9 mouse cellular contexts compared by ENCODE assay signal in the genomic region with DNA sequence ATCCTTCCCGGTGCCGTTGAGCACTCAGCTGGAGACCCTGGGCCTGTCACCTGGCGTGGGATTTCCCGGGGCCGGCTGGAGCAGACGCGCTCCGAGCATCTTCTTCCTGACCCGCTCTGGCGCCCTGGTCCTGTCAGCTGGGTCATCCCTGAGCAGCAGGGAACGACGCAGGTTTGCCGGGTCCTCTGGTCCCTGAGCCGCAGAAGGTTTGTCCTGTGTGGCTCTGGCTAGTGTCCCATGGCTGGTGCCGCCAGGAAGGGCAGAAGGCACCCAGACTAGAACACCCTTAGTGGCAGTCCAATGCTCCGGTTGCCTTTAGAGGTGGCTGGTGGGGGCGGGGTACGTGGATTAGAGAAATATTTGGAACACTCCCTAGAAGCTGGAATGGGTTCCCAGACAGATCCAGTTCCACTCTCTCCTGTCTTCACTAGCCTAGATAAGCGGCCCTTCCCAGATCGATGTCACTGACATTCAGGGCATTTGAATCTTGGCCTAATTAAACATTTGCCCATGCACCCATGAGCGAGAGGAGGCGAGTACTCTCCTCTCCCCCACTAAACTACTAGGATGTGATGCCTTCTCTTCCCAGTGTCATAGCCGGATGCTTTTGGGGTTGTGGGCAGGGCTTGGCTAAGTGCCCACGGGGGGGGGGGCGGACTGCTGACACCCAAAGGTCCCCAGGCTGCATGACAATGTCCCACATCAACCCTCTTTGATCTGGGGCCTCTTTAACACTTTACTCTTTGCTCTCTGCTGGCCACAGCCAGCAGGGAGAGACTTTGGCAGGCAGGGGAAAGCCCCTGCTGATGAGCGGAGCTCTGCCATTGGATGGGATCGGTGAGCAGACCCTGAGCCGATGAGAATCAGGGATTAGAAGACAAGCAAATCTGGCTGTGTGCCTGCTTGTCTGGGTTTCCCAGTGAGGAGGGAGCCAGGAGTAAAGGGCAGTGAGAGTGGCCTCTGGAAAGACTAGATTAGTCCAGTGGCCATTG. TPM values are rescaled to one million over a fixed set of nuclear protein-coding genes. Genes with fewer than 3 reads are reported as not detected.
DNase-seq lines count a peak whose midpoint lies in the region; ATAC-seq lines count a peak whose summit lies in the region.
"Had no signal": no experiment of that assay in that cellular context is flagged by ENCODE, and none has a peak within 500 bp of the region (broad histone marks: within the 10 kb centered on the region; RNA-seq: fewer than 3 reads in every experiment).

No protein-coding gene starts in this region.

- no peaks in the 10 kb centered on the region for H3K9me3 ChIP-seq in forebrain, embryonic 16.5 days (ENCODE audit: control insufficient read depth, low read length)
- no peaks in the 10 kb centered on the region for H3K9me3 ChIP-seq in hindbrain, embryonic 15.5 days
- H3K9me3 ChIP-seq in limb, embryonic 12.5 days = no peaks in the 10 kb centered on the region

- 1% methylated on average over 28 of the region's 28 CpGs for WGBS in forebrain, embryonic 16.5 days
- under 1% methylated on average over 27 of the region's 28 CpGs for WGBS in hindbrain, embryonic 15.5 days
- under 1% methylated on average over 28 of the region's 28 CpGs for WGBS in limb, embryonic 12.5 days

- H3K27ac ChIP-seq in forebrain, embryonic 16.5 days (ENCODE audit: low read length) = peak overlapping the region; percentile 62; the same call in 1 of the 2 replicates
- H3K27ac ChIP-seq in hindbrain, embryonic 15.5 days (replicated peaks) = peak overlapping the region; percentile 86
- no peak overlapping the region for H3K27ac ChIP-seq in limb, embryonic 12.5 days

- H3K4me1 ChIP-seq in forebrain, embryonic 16.5 days (replicated peaks; ENCODE audit: control insufficient read depth, insufficient read depth, low read length) = peaks cover 20% of the 10 kb centered on the region
- H3K4me1 ChIP-seq in hindbrain, embryonic 15.5 days (replicated peaks) = peaks cover 26% of the 10 kb centered on the region
- H3K4me1 ChIP-seq in limb, embryonic 12.5 days (replicated peaks) = peaks cover 13% of the 10 kb centered on the region; the same call in 1 of the 2 replicates

- ATAC-seq in forebrain, embryonic 16.5 days = peak; percentile 9
- peak; percentile 35 for ATAC-seq in hindbrain, embryonic 15.5 days (ENCODE audit: low FRiP score, low read depth)
- 0 out of 2 replicates have a peak, but pooled peaks have one; percentile 23 for ATAC-seq in limb, embryonic 12.5 days (ENCODE audit: insufficient number of reproducible peaks, insufficient read depth, low FRiP score, low TSS enrichment, low read depth)

- peak overlapping the region; percentile 70 for H3K9ac ChIP-seq in forebrain, embryonic 16.5 days (replicated peaks; ENCODE audit: low read depth, low read length)
- peak overlapping the region; percentile 72 for H3K9ac ChIP-seq in hindbrain, embryonic 15.5 days
- peak overlapping the region; percentile 63 for H3K9ac ChIP-seq in limb, embryonic 12.5 days (replicated peaks)

- no peaks in the 10 kb centered on the region for H3K27me3 ChIP-seq in forebrain, embryonic 16.5 days (replicated peaks; ENCODE audit: control insufficient read depth, insufficient read depth, low read length)
- H3K27me3 ChIP-seq in hindbrain, embryonic 15.5 days = no peaks in the 10 kb centered on the region
- peaks cover 23% of the 10 kb centered on the region for H3K27me3 ChIP-seq in limb, embryonic 12.5 days

- peak overlapping the region; percentile 67 for H3K4me3 ChIP-seq in forebrain, embryonic 16.5 days (replicated peaks; ENCODE audit: low read length)
- H3K4me3 ChIP-seq in hindbrain, embryonic 15.5 days = peak overlapping the region; percentile 62
- peak overlapping the region; percentile 54 for H3K4me3 ChIP-seq in limb, embryonic 12.5 days (replicated peaks)

- H3K4me2 ChIP-seq in forebrain, embryonic 16.5 days (ENCODE audit: low read length) = peak overlapping the region; percentile 83
- peak overlapping the region; percentile 92 for H3K4me2 ChIP-seq in hindbrain, embryonic 15.5 days
- H3K4me2 ChIP-seq in limb, embryonic 12.5 days = peak overlapping the region; percentile 99

- H3K36me3 ChIP-seq in forebrain, embryonic 16.5 days (ENCODE audit: control insufficient read depth, insufficient read depth) = no peaks in the 10 kb centered on the region
- H3K36me3 ChIP-seq in hindbrain, embryonic 15.5 days = no peaks in the 10 kb centered on the region
- H3K36me3 ChIP-seq in limb, embryonic 12.5 days = no peaks in the 10 kb centered on the region

- peak; percentile 46 to 68 for DNase-seq in layer of hippocampus, postnatal 14 days (ENCODE audit: low spot score in 2 of 2)
- DNase-seq in layer of hippocampus, postnatal 36 days = no peak
- DNase-seq in cerebellum, adult 11-12 months = peak; percentile 77
- peak; percentile 34 for DNase-seq in naive thymus-derived CD4-positive, alpha-beta T cell, adult 2 months (ENCODE audit: low read depth)
- DNase-seq in ovary, postnatal 36 days (ENCODE audit: low spot score) = no peak

RNA-seq across cellular contexts. Expression of a gene that starts 0.8 kb away (rescaled TPM):
- total RNA-seq in layer of hippocampus, postnatal 14 days (2021) = 10 to 100 TPM in 1 of 2 experiments, 1 to 10 TPM in 1; 9.2 to 11.3 TPM
- total RNA-seq in layer of hippocampus, postnatal 36 days (2021) = 1 to 10 TPM; 7.2 to 7.6 TPM
- 5.1 and 5.3 TPM in 2 replicates for polyA plus RNA-seq in forebrain, embryonic 16.5 days (2015; fragmentation: Nextera tagmentation; extraction: Ambion mirVana)
- polyA plus RNA-seq in hindbrain, embryonic 15.5 days (2015; fragmentation: Nextera tagmentation; extraction: Ambion mirVana) = 5.0 and 6.6 TPM in 2 replicates
- 0.26 and 0.42 TPM in 2 replicates for polyA plus RNA-seq in limb, embryonic 12.5 days (2016; fragmentation: Nextera tagmentation; extraction: Ambion mirVana)

RNA-seq across cellular contexts. Expression of a gene that starts 23.6 kb away (rescaled TPM):
- 10 to 100 TPM; 88.3 to 89.8 TPM for total RNA-seq in layer of hippocampus, postnatal 14 days (2021)
- 10 to 100 TPM; 93.0 to 93.1 TPM for total RNA-seq in layer of hippocampus, postnatal 36 days (2021)
- 88.5 and 91.8 TPM in 2 replicates for polyA plus RNA-seq in forebrain, embryonic 16.5 days (2015; fragmentation: Nextera tagmentation; extraction: Ambion mirVana)
- polyA plus RNA-seq in hindbrain, embryonic 15.5 days (2015; fragmentation: Nextera tagmentation; extraction: Ambion mirVana) = 85.9 and 88.6 TPM in 2 replicates
- 106 and 111 TPM in 2 replicates for polyA plus RNA-seq in limb, embryonic 12.5 days (2016; fragmentation: Nextera tagmentation; extraction: Ambion mirVana)

RNA-seq across cellular contexts. Expression of a gene that starts 45.5 kb away (rescaled TPM):
- not detected for total RNA-seq in layer of hippocampus, postnatal 14 days (2021)
- not detected for total RNA-seq in layer of hippocampus, postnatal 36 days (2021)
- polyA plus RNA-seq in forebrain, embryonic 16.5 days (2015; fragmentation: Nextera tagmentation; extraction: Ambion mirVana) = not detected in 2 replicates
- not detected in 2 replicates for polyA plus RNA-seq in hindbrain, embryonic 15.5 days (2015; fragmentation: Nextera tagmentation; extraction: Ambion mirVana)
- not detected in 2 replicates for polyA plus RNA-seq in limb, embryonic 12.5 days (2016; fragmentation: Nextera tagmentation; extraction: Ambion mirVana)
- total RNA-seq: left cerebral cortex, postnatal 25 days had no signal

Comparison
In these comparisons a context has a peak if more than half of its experiments do, and no peak if none do; other contexts are left out.
1. DNase-seq: peak in layer of hippocampus, postnatal 14 days (2 of 2), cerebellum, adult 11-12 months (single experiment) and naive thymus-derived CD4-positive, alpha-beta T cell, adult 2 months (single experiment); none in layer of hippocampus, postnatal 36 days (0 of 2) and ovary, postnatal 36 days (single experiment).
2. Peak in every context shown above with its lines, with median percentiles within 50 percentile points of each other: ATAC-seq, H3K4me2 ChIP-seq, H3K4me3 ChIP-seq and H3K9ac ChIP-seq.